In genomic region chr9:60316510-60316909, GRCm38 (mm10) we compare ENCODE assay signal across 11 mouse cellular contexts.
DNase-seq lines count a peak whose midpoint lies in the region; ATAC-seq lines count a peak whose summit lies in the region.
"Had no signal": no experiment of that assay in that cellular context is flagged by ENCODE, and none has a peak within 500 bp of the region (broad histone marks: within the 10 kb centered on the region; RNA-seq: fewer than 3 reads in every experiment).

No protein-coding gene starts in this region.

- no peaks in the 10 kb centered on the region for H3K27me3 ChIP-seq in heart, embryonic 11.5 days (ENCODE audit: control insufficient read depth, insufficient read depth, low read length)
- H3K27me3 ChIP-seq in intestine, embryonic 14.5 days (replicated peaks; ENCODE audit: control insufficient read depth, insufficient read depth, low read length): no peaks in the 10 kb centered on the region
- H3K27me3 ChIP-seq: liver, embryonic 12.5 days had no signal

- ATAC-seq in heart, embryonic 11.5 days (replicated peaks; ENCODE audit: insufficient number of reproducible peaks, low FRiP score, low TSS enrichment): no peak
- no peak for ATAC-seq in intestine, embryonic 14.5 days (replicated peaks; ENCODE audit: low FRiP score, low TSS enrichment, low read depth)
- no peak for ATAC-seq in erythroblast, adult 5-6 weeks (replicated peaks; ENCODE audit: low FRiP score, poor library complexity, severe bottlenecking)
- ATAC-seq: liver, embryonic 12.5 days had no signal

- no peak overlapping the region; the same call in 1 of the 2 replicates for H3K27ac ChIP-seq in heart, embryonic 11.5 days (ENCODE audit: low read depth, low read length)
- H3K27ac ChIP-seq in intestine, embryonic 14.5 days (ENCODE audit: low read depth): 0 out of 2 replicates have a peak overlapping the region, but pooled peaks have one; percentile 12
- H3K27ac ChIP-seq: liver, embryonic 12.5 days had no signal

- intact Hi-C loops in gastrocnemius, postnatal 14 days (cut with DNase I; ENCODE audit: low total_unique reads): no loop called here

- WGBS in heart, embryonic 11.5 days (ENCODE audit: insufficient replicate concordance): 47% methylated on average over 5 of the region's 5 CpGs
- 45% methylated on average over 5 of the region's 5 CpGs for WGBS in intestine, embryonic 14.5 days

- no peaks in the 10 kb centered on the region for H3K36me3 ChIP-seq in heart, embryonic 11.5 days (ENCODE audit: control insufficient read depth, insufficient read depth, low read length)
- H3K36me3 ChIP-seq in intestine, embryonic 14.5 days (ENCODE audit: control insufficient read depth, insufficient read depth, low read length): no peaks in the 10 kb centered on the region
- H3K36me3 ChIP-seq: liver, embryonic 12.5 days had no signal

- no peak overlapping the region for H3K9ac ChIP-seq in heart, embryonic 11.5 days (ENCODE audit: low read depth, low read length)
- no peak overlapping the region for H3K9ac ChIP-seq in intestine, embryonic 14.5 days (ENCODE audit: low read length)
- H3K9ac ChIP-seq: liver, embryonic 12.5 days had no signal

- peaks cover 13% of the 10 kb centered on the region; the same call in 1 of the 2 replicates for H3K4me1 ChIP-seq in heart, embryonic 11.5 days (ENCODE audit: control insufficient read depth, insufficient read depth, low read length)
- H3K4me1 ChIP-seq in intestine, embryonic 14.5 days (replicated peaks; ENCODE audit: control insufficient read depth, insufficient read depth, low read length): peaks cover 18% of the 10 kb centered on the region
- H3K4me1 ChIP-seq: liver, embryonic 12.5 days had no signal

- H3K9me3 ChIP-seq in heart, embryonic 11.5 days (replicated peaks; ENCODE audit: control insufficient read depth, low read length): no peaks in the 10 kb centered on the region
- H3K9me3 ChIP-seq in intestine, embryonic 14.5 days (ENCODE audit: control insufficient read depth, low read length): no peaks in the 10 kb centered on the region
- H3K9me3 ChIP-seq: liver, embryonic 12.5 days had no signal

- no peak overlapping the region for H3K4me3 ChIP-seq in heart, embryonic 11.5 days (ENCODE audit: low read depth, low read length)
- H3K4me3 ChIP-seq in intestine, embryonic 14.5 days (ENCODE audit: low read depth, low read length): no peak overlapping the region
- H3K4me3 ChIP-seq: liver, embryonic 12.5 days had no signal

- DNase-seq in heart, adult 11 months: peak; percentile 94
- peak; percentile 36 for DNase-seq in brain, adult 2 months (ENCODE audit: low read depth, low spot score)
- peak; percentile 58 for DNase-seq in gastrocnemius, postnatal 14 days
- DNase-seq in intestine, embryonic 14.5 days (ENCODE audit: low spot score): no peak
- DNase-seq in thymus, postnatal 25 days: no peak
- no peak for DNase-seq in spleen, postnatal 36 days (ENCODE audit: low spot score in 2 of 2)
- DNase-seq: adrenal gland, postnatal 25 days; thymus, postnatal 4 days had no signal

- no peak overlapping the region for H3K4me2 ChIP-seq in heart, embryonic 11.5 days
- H3K4me2 ChIP-seq in intestine, embryonic 14.5 days (ENCODE audit: low read length): no peak overlapping the region
- H3K4me2 ChIP-seq: liver, embryonic 12.5 days had no signal

Comparison
In these comparisons a context has a peak if more than half of its experiments do, and no peak if none do; other contexts are left out.
1. DNase-seq: peak in heart, adult 11 months (single experiment), brain, adult 2 months (single experiment) and gastrocnemius, postnatal 14 days (single experiment); none in intestine, embryonic 14.5 days (single experiment), thymus, postnatal 25 days (single experiment) and spleen, postnatal 36 days (0 of 2).